Mouse (Mus musculus): ENCODE measurements around the gene Pimreg.

Gene Pimreg

DNA sequence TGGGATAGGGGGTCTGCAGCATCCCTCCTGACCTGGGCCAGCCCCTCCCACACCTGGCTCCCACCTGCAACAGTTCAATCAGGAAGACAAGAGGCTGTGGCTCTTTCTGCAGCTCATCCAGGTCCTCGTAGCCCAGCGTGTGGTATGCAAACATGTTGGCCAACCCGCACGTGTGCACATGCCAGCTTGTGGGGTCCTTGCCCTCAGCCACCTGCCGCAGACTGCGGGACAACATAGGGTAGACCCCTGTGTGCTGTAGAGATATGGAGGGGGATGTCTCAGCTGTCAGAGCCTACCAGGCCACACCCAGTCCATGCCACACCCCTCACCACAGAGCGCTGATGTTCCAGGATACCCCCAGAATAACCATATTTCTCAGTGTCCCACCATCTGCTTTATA, 10.5 kb upstream of the Pimreg start:
- DNase-seq: no peak

DNA sequence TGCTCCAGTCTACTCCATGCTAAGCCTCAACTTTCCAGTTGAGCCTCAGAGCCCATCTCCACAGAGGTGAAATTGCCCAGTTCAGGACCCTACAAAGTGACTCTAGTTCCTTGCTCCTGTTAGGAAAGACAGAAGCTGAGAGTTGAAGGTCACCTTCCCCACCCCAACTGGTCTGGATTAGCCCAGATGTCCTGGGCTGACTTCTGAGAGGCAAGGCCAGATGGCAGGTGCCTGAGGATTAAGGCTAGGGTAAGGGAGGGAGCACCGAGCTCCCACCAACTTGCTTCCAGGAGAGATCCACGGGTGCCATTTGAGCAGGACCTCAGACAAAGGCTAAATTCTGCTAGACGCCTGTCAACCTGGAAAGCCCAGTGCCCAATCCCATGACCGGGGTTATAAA, 9.7 kb upstream of the Pimreg start:
- DNase-seq: no peak

DNA sequence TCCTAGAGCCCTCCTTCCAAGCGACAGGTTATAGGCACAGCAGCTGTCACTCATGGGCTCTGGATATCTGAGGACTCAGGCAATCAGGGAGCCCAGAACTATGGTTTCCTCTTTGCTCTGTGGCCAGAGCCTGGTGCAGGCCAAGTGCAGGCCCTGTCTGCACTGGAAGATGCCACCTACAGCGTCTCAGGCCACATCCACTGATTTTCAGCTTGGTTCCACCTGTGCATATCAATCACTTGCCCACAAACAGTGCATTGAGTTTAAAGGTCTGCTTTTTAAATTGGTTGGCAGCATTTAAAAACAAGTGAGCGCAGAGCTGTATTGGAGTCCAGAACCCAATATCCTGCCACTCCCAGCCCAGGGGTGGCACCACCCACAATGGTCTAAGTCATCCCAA, 9.2 kb upstream of the Pimreg start:
- DNase-seq: no peak

DNA sequence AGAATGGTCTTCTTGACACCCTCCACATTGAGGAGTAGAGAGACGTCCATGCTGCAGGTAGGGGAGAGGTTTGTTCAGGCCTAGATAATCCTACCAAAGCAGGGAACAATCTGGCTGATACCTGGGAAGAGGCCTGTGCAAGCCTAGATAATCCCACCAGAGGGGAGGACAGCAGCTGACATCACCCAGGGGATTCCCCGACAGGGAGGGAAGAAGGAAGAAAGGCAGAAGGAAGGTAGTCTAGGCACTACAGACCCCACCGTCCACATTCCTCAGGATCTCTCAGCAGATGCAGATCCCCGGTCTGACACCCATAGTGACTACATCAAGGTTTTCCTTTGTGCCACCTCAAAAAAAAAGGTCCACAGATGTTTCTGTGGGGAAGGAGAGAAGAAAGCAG, 4.4 kb upstream of the Pimreg start, which contains the start of gene Aipl1:
Gene Aipl1 (minus strand): TSS at position 101 of the 400 bp plus-strand sequence.
- DNase-seq: no peak

- DNase-seq: peak; percentile 30 to 41
These were observed 3.8 kb upstream of the Pimreg start for GRCm38 (mm10) chr11:72037996-72038395.

- no peak for DNase-seq
These were observed 2.0 kb upstream of the Pimreg start for GRCm38 (mm10) chr11:72039599-72040386.

DNA sequence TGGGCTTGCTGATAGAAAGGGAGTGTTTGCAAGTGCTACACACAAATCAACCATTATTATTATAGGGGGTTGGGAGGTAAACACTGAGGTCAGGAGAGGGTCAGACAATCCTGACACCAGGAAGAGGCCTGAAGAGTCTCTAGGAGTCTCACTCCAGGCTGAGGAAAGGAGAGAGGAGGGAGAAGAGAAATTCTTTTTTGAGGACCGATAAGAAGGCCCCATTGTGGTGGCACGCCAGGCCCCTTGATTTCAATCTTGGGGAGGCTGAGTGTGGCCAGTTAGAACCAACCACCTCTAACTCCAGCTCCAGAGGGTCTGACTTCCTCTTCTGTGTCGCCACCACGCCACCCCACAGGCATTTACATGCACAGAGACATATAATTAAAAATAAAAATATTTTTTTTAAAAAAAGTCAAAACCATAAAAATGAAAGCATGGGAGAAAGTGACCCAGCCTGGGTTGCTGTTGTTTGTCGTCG, 503 bp upstream of the Pimreg start:
- no peak for DNase-seq

- no peak for DNase-seq
These were observed 799 bp downstream of the Pimreg start for GRCm38 (mm10) chr11:72042631-72043030.

DNA sequence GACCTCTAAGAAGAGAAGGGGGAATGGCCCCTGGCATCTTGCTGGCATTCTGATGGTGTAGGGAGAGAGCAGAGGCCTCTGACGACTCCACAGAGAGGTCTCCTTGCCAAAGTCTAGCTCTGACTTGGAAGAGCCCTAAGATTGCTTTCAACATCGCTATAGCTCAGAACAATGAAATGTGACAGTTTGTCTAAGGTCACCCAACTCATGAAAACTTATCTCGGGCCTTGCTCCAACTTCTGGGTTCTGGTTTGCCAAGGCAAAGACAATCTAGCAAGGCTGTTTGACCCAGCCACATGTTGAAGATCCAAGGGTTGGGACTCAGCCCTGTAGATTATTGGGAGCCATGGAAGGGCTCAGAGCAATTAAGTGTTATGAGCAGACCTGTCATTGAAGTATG, 2.4 kb downstream of the Pimreg start:
- DNase-seq: no peak

- DNase-seq: no peak
These were observed 6.9 kb downstream of the Pimreg start for GRCm38 (mm10) chr11:72048730-72049129.

GRCm38 (mm10) chr11:72049171-72049759, 7.4 kb downstream of the Pimreg start:
- no peak for DNase-seq

DNA sequence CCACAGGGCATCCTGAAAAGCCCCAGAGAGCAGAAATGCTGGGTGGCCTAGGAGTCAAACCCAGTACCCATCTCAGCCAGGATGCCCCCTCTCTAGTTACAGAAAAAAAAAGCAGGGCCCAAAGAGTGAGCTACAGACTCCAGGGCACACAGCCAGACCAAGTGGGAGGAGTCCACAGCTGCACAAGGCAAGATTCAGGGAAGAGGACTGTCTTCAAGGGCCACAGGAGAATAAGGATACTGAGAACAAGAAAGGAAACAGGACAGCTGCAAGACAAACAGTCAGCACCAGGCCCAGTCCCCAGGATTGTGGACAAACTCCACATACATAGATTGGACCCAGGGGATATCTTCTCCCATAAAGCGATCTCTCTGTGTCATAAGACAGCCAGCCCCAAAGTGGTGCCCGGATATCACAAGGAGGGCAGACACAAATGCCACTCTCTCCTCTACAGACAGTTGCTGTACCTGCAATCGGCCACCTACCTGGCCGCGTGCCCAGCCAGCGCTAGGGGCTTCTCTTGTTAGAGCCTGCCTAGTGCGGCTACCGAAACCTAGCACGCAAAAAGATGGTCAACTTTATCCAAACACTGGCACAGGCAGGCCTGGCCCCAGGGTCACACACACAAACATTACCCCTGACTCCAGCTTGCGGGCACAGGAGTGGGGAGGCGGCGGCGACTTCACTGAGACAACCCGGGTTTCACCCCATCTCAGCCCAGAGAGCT, 8.5 kb downstream of the Pimreg start:
- DNase-seq: no peak

DNA sequence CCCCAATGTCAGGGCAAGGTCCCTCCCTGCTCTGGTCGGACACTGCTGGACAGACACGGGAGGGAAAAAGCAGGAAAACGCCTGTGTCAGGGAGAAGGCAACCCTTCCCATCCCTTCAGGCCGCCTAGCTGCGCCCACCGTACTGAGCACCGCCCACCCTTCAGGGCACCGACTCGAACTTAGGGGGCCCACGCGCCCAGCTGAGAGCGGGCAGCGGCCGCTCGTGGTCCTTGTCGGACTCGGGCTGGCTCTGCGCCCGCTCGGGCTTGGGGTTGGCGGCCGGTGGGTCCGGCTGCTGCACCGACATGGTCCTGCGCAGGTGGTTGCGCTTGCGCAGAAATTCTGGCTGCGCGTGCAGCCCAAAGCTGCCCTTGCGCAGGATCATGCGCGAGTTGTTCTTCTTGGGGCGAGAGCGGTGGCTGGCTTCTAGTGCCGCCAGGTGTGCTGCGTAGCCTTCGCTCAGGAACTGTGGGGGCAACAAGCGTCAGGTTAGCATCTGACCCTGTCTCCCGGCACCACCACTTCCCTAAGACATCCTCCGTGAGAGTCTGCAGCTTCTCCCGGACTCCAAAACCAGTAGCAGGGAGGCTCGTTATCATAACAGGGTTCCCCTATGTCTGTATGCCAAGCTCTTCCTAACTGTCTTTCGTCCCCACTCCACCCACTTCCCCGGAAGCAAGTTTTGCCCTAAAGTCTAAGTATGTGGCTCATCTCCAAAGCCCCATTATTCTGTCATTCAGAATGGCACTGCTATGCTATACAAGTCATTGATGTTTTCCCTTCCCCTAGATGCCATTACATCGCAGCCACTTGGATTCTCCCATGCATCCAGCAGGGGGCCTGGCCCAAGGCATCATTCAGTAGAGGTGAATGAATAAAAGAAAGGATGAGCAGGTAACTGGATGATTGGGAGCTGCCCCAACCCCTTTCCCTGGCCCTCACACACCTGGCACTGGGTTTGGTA, 9.3 kb downstream of the Pimreg start:
- no peak for DNase-seq

GRCm38 (mm10) chr11:72052221-72052620, 10.4 kb downstream of the Pimreg start:
- DNase-seq: no peak

DNA sequence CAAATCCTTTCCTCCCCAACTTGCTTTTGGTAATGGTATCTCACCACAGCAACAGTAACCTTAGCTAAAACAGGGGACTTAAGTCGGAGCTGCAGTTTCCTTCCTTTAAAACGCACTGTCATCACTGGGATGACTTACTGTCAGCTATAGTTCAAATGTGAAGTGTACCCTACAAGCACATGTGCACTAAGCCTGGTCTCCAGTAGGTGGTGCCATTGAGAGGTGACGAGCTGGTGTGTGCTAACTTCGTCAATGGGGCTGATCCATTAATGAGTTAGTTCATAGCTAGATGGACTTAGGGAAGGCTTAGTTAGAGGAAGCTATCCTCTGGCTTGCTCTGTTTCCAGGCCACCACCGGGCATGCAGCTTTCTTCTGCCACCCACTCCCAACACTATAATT, 10.8 kb downstream of the Pimreg start:
- DNase-seq: peak in 1 of 2 experiments; percentile 26

DNA sequence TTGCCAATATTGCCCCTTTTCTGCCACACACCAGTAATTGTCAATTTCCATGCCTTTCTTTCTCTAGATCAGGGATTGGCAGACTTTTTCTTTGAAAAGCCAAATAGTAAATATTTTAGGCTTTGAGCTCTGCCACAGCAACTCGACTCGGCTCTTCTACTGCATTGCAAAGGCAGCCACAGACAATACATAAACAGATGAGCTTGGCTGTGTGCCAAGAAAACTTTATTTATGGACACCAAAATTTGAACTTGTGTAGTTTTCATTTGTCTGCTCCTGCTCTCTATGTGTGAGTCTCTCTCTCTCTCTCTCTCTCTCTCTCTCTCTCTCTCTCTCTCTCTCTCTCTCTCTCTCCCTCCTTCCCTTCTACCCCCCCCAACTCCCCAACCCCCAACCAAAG, 13.3 kb downstream of the Pimreg start:
- DNase-seq: no peak

DNA sequence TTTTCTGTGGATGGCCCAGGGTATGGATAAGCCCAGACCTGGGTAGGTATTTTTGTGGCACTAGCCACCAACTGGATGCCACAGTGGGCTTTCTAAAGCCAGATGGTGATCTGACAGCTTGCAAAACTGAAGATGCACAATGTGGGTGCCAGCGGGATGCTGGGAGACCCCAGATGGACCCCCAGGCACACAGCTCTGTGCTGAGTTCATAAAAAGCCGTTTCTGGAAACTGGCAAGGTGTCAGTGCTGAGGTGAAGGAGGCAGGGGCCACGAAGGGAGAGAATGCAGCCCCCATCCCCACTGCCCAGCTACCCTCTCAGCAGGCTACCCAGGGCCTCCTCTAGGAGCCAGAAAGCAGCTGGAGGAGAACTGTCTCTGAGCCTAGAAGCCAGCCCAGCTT, 15.3 kb downstream of the Pimreg start:
- no peak for DNase-seq

DNA sequence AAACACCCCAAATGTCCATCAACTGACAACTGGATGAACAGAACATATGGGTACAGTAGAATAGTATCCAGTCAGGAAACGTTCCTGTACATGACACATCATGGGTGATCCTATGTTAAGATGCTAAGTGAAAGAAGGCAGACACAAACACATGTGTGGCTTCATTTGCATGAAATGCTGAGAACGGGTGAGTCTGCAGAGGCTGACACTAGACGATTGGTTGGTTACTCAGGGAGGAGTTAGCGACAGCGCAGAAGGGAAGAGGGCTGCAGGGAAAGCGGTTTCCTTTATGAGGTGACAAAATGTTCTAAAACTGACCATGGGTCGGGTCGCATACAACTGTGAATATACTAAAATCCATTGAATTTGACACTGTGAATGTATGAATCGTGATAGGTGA, 18.6 kb downstream of the Pimreg start:
- no peak for DNase-seq

GRCm38 (mm10) chr11:72061093-72061620, 19.3 kb downstream of the Pimreg start:
- no peak for DNase-seq

GRCm38 (mm10) chr11:72064414-72064813, 22.6 kb downstream of the Pimreg start:
- DNase-seq: no peak

GRCm38 (mm10) chr11:72065103-72065502, 23.3 kb downstream of the Pimreg start:
- DNase-seq: no peak

DNA sequence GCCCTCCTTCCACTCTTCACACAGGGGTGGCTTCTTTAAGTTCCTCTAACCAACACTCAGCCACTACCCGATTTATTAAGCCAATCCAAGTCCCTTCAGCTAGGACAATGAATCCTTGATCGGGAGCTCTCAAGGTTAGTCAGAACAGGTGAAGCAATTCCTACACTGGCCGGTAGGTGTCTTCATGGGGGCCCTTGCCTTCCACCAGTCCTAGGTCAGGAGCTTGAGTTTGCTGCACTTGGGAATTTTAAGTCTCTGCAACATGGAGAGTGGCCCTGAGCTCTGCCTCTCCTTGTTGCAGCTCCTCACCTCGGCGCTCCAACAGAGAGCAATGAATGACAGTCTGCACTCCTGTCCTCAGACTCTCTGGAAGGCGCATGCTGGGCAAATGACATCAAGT, 24.5 kb downstream of the Pimreg start:
- no peak for DNase-seq

All from thymus, adult 18-20 months (tissue).